Mouse (Mus musculus) heart, adult 2 months (tissue): ENCODE data around the gene Lyl1.

ENCODE experiments used
- CTCF ChIP-seq: fragments of 200-600 bp; IDR thresholded peaks from 2 replicates; pipeline ENCODE4 v1.8.1; 2022; ENCODE audit warnings: antibody characterized with exemption, mild to moderate bottlenecking, moderate library complexity
- EP300 ChIP-seq: fragments of 200-500 bp; IDR thresholded peaks from 2 replicates; pipeline ENCODE4 v1.6.1; 2011; ENCODE audit warnings: low read depth, low read length, control low read depth; ENCODE audit not compliant: insufficient read depth
- POLR2A ChIP-seq: fragments of 200-500 bp; IDR thresholded peaks from 2 replicates; pipeline ENCODE4 v1.6.1; 2011; ENCODE audit warnings: mild to moderate bottlenecking, low read depth, low read length, control low read depth; ENCODE audit not compliant: insufficient read depth

- TF ChIP-seq CTCF, result no peak
- TF ChIP-seq POLR2A, result no peak
- no peak for TF ChIP-seq EP300
These were observed 17.9 kb downstream of the Lyl1 start for GRCm38 (mm10) chr8:84718959-84719690.
